Mouse (Mus musculus): ENCODE measurements at regions not wholly inside any gene's neighbourhood (a gene's known extent, or its start where the extent isn't known, plus 50 kb on each side); places are given as distances from the start of the nearest gene placed in this dataset.

DNA sequence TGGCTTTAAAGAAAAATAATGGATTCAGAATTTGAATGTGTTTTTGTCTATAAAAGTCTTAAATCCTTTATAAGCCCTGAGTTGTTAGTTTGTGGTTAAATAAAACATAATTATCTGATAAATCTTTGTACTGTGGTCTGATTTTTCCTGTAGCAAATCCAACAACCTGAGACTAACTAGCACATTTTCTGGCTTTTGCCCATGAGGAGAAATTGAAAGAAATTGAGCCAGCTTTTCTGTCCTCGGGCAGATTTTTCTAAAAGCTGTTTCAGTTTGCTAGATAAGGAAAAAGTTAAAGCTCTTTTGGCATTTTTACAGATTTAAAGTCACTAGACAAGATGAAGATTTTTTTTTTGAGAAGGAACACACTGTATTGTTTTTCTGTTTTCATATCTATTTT is 191.5 kb upstream of the Sema3d start:
- Histone ChIP-seq H3K9ac (ENCODE audit: low read length) (no peak overlapping the region), H3K36me3 (ENCODE audit: control insufficient read depth, insufficient read depth, low read length) (no peaks in the 10 kb centered on the region), H3K4me2 (ENCODE audit: low read length) (no peak overlapping the region), H3K27me3 (replicated peaks; ENCODE audit: control insufficient read depth, insufficient read depth, low read length) (no peaks in the 10 kb centered on the region), H3K27ac (ENCODE audit: low read depth) (no peak overlapping the region), H3K9me3 (ENCODE audit: control insufficient read depth, low read length) (no peaks in the 10 kb centered on the region), H3K4me1 (replicated peaks; ENCODE audit: control insufficient read depth, insufficient read depth, low read length) (no peaks in the 10 kb centered on the region), H3K4me3 (ENCODE audit: low read depth, low read length) (no peak overlapping the region)
- WGBS = 67% methylated on average over 1 of the region's 1 CpGs
- no peak for ATAC-seq (replicated peaks; ENCODE audit: low FRiP score, low TSS enrichment, low read depth)
- no peak for DNase-seq (ENCODE audit: low spot score)

DNA sequence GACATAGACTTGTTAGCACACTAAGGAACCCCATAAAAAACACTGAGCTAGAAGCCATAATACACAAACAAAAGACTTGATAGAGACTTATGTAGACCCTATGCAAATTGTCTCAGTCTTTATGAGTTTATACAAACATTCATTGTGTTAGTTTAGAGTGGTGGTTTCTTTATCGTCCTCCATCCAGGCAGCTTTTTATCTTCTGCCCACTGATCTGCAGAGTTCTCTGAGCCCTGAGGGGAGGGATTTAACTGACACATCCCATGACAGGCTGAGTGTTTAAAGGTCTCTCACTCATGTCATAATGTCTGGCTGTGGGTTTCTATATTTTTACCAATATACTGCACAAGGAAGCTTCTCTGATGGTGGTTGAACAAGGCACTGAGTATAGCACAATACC is 175.7 kb upstream of the Sema3d start:
- Histone ChIP-seq H3K4me3 (ENCODE audit: low read depth, low read length) (no peak overlapping the region), H3K4me1 (replicated peaks; ENCODE audit: control insufficient read depth, insufficient read depth, low read length) (no peaks in the 10 kb centered on the region), H3K4me2 (ENCODE audit: low read length) (no peak overlapping the region), H3K27me3 (replicated peaks; ENCODE audit: control insufficient read depth, insufficient read depth, low read length) (no peaks in the 10 kb centered on the region), H3K9me3 (ENCODE audit: control insufficient read depth, low read length) (no peaks in the 10 kb centered on the region), H3K9ac (ENCODE audit: low read length) (no peak overlapping the region), H3K27ac (ENCODE audit: low read depth) (no peak overlapping the region), H3K36me3 (ENCODE audit: control insufficient read depth, insufficient read depth, low read length) (no peaks in the 10 kb centered on the region)
- ATAC-seq (replicated peaks; ENCODE audit: low FRiP score, low TSS enrichment, low read depth) = no peak
- 39% methylated on average over 1 of the region's 1 CpGs for WGBS
- no peak for DNase-seq (ENCODE audit: low spot score)

DNA sequence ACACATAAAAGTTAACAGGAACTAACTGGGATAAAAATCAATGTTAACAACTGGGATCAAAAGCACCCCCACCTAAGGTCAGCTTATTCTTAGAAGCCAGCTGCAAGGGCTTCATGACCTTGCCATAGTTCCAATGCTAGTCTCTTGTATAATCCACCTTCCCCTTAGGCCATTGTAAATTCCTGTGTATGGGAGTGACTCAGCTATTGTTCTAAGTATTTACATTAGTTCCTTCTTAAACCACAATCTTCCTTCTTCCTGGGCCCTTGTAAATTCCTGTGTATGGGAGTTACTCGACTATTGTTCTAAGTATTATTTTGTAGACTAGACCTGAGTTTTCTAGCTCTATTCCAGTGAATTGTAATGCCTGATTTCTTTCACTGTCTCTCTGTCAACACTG is 173.6 kb upstream of the Sema3d start:
- H3K27ac ChIP-seq (ENCODE audit: low read depth) = no peak overlapping the region
- H3K9me3 ChIP-seq (ENCODE audit: control insufficient read depth, low read length) = no peaks in the 10 kb centered on the region
- H3K4me2 ChIP-seq (ENCODE audit: low read length) = no peak overlapping the region
- DNase-seq (ENCODE audit: low spot score) (no peak), ATAC-seq (replicated peaks; ENCODE audit: low FRiP score, low TSS enrichment, low read depth) (no peak)
- no peaks in the 10 kb centered on the region for H3K27me3 ChIP-seq (replicated peaks; ENCODE audit: control insufficient read depth, insufficient read depth, low read length)
- no peaks in the 10 kb centered on the region for H3K4me1 ChIP-seq (replicated peaks; ENCODE audit: control insufficient read depth, insufficient read depth, low read length)
- H3K36me3 ChIP-seq (ENCODE audit: control insufficient read depth, insufficient read depth, low read length) = no peaks in the 10 kb centered on the region
- no peak overlapping the region for H3K4me3 ChIP-seq (ENCODE audit: low read depth, low read length)
- WGBS = 72% methylated on average over 1 of the region's 1 CpGs
- H3K9ac ChIP-seq (ENCODE audit: low read length) = no peak overlapping the region

DNA sequence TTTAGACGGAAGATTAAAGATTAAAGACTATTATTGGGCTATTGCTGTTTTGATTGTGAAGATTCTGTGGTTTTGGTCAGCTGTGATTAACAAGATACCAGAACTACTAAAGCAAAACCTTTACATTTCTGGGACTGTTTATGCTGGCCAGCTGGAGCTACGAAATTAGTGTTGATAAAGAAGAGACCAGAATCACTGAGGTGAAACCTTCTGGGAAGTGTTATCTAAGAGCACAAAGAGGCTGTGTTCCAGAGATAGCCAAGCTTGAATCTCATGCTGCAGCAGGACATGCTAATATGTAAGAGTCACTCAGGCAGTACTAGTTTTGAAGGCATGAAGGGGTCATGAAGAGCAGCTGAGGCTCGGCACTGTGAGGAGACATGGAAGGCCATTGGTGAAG is 169.7 kb upstream of the Sema3d start:
- no peaks in the 10 kb centered on the region for H3K27me3 ChIP-seq (replicated peaks; ENCODE audit: control insufficient read depth, insufficient read depth, low read length)
- H3K9ac ChIP-seq (ENCODE audit: low read length) = no peak overlapping the region
- no peak for ATAC-seq (replicated peaks; ENCODE audit: low FRiP score, low TSS enrichment, low read depth)
- H3K4me1 ChIP-seq (replicated peaks; ENCODE audit: control insufficient read depth, insufficient read depth, low read length) = no peaks in the 10 kb centered on the region
- no peaks in the 10 kb centered on the region for H3K9me3 ChIP-seq (ENCODE audit: control insufficient read depth, low read length)
- H3K27ac ChIP-seq (ENCODE audit: low read depth) = no peak overlapping the region
- no peak overlapping the region for H3K4me2 ChIP-seq (ENCODE audit: low read length)
- no peaks in the 10 kb centered on the region for H3K36me3 ChIP-seq (ENCODE audit: control insufficient read depth, insufficient read depth, low read length)
- no peak overlapping the region for H3K4me3 ChIP-seq (ENCODE audit: low read depth, low read length)
- 82% methylated on average over 3 of the region's 3 CpGs for WGBS
- no peak for DNase-seq (ENCODE audit: low spot score)

DNA sequence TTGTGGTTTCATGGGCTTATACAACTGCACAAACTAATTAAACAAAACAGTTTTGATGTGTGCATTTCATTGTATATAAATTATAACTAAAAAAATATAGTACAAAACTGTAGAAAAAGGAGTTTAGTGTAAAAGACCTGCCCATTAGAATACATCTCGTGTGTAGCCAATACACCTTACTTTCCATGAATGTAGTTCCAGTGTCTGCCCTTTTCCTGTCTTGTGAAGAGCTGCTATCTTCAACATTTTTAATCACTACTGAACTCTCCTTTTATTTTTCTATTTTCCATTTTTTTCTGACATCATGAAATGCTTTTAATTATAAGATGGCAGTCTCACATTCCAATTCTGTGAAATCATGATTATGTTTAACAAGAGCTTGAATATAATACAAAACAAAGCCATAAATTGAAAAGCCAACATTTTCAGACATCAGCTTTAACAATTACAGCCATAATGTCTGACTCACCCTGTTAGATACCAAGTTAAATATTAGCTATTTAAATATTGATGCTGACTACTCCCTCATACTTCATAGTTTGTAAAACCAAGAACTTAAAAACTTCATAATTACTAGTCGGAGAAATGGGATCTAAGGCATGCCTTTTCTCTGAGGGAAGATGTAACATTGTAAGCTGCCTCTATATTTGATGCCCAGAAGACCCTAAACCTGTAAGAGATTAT is 163.6 kb upstream of the Sema3d start:
- no peaks in the 10 kb centered on the region for H3K4me1 ChIP-seq (replicated peaks; ENCODE audit: control insufficient read depth, insufficient read depth, low read length)
- 70% methylated on average over 2 of the region's 2 CpGs for WGBS
- no peaks in the 10 kb centered on the region for H3K27me3 ChIP-seq (replicated peaks; ENCODE audit: control insufficient read depth, insufficient read depth, low read length)
- no peak overlapping the region for H3K4me3 ChIP-seq (ENCODE audit: low read depth, low read length)
- ATAC-seq (replicated peaks; ENCODE audit: low FRiP score, low TSS enrichment, low read depth) (no peak), DNase-seq (ENCODE audit: low spot score) (no peak)
- no peak overlapping the region for H3K4me2 ChIP-seq (ENCODE audit: low read length)
- no peaks in the 10 kb centered on the region for H3K9me3 ChIP-seq (ENCODE audit: control insufficient read depth, low read length)
- H3K9ac ChIP-seq (ENCODE audit: low read length) = no peak overlapping the region
- no peak overlapping the region for H3K27ac ChIP-seq (ENCODE audit: low read depth)
- no peaks in the 10 kb centered on the region for H3K36me3 ChIP-seq (ENCODE audit: control insufficient read depth, insufficient read depth, low read length)

DNA sequence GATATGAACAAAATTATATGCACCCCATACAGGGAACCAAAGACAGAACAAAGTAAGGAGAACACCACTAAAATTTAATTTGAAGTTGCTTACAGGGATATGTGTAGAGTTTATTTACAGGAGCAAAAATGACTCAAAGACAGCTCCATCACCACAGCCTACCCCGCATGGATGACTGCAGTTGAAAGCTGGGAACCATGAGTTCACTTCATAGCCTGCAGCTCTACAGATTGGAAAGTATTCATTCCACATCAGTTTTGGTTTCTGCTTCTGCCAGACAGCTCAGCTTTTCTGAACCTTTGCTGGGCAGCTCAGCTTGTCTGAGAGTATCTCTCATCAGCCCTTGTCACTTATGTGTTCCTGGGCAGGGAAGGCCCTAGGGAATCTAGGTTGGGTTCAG is 160.6 kb upstream of the Sema3d start:
- Histone ChIP-seq H3K27ac (ENCODE audit: low read depth) (no peak overlapping the region), H3K4me2 (ENCODE audit: low read length) (no peak overlapping the region), H3K4me1 (replicated peaks; ENCODE audit: control insufficient read depth, insufficient read depth, low read length) (no peaks in the 10 kb centered on the region), H3K9me3 (ENCODE audit: control insufficient read depth, low read length) (no peaks in the 10 kb centered on the region), H3K4me3 (ENCODE audit: low read depth, low read length) (no peak overlapping the region), H3K27me3 (replicated peaks; ENCODE audit: control insufficient read depth, insufficient read depth, low read length) (no peaks in the 10 kb centered on the region), H3K9ac (ENCODE audit: low read length) (no peak overlapping the region), H3K36me3 (ENCODE audit: control insufficient read depth, insufficient read depth, low read length) (no peaks in the 10 kb centered on the region)
- WGBS = 92% methylated on average over 1 of the region's 1 CpGs
- DNase-seq (ENCODE audit: low spot score) (no peak), ATAC-seq (replicated peaks; ENCODE audit: low FRiP score, low TSS enrichment, low read depth) (no peak)

DNA sequence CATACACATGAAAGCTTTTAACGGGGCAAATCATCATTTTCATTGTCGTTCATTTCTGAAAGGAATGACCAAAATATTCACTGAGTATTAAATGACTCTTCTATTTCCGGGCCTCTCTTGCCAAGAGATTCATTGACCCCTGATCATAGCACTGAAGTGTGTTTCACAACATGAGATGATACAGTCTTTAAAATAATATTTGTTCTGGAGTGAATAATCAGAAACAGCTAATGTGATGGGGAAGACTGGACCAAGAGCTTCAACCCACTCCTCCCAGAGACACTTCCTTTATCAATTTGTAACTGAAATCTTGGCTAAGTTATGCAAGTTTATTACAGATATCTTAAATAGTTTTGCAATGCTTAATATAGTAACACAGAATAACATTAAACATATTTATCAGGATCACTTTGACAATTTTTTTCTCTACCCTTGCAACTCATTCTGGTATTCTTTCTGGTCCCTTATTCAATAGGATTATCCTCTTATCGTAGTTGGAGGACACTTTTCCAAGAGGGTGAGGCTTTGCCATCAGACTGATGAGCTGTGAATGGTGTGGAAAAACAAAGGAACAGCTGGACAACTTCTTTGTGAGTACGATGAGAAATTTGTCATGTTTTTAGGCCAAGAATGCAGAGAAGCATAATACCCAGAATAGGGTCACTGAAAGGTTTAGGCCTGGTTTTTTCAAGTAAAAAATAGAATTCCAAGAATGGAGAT is 149.6 kb upstream of the Sema3d start:
- H3K36me3 ChIP-seq (ENCODE audit: control insufficient read depth, insufficient read depth, low read length) = no peaks in the 10 kb centered on the region
- no peak overlapping the region for H3K4me3 ChIP-seq (ENCODE audit: low read depth, low read length)
- no peaks in the 10 kb centered on the region for H3K9me3 ChIP-seq (ENCODE audit: control insufficient read depth, low read length)
- DNase-seq (ENCODE audit: low spot score) = no peak
- H3K4me1 ChIP-seq (replicated peaks; ENCODE audit: control insufficient read depth, insufficient read depth, low read length) = no peaks in the 10 kb centered on the region
- H3K27me3 ChIP-seq (replicated peaks; ENCODE audit: control insufficient read depth, insufficient read depth, low read length) = no peaks in the 10 kb centered on the region
- no peak overlapping the region for H3K27ac ChIP-seq (ENCODE audit: low read depth)
- WGBS = 71% methylated on average over 5 of the region's 5 CpGs
- ATAC-seq (replicated peaks; ENCODE audit: low FRiP score, low TSS enrichment, low read depth) = no peak
- H3K4me2 ChIP-seq (ENCODE audit: low read length) = no peak overlapping the region
- no peak overlapping the region for H3K9ac ChIP-seq (ENCODE audit: low read length)

DNA sequence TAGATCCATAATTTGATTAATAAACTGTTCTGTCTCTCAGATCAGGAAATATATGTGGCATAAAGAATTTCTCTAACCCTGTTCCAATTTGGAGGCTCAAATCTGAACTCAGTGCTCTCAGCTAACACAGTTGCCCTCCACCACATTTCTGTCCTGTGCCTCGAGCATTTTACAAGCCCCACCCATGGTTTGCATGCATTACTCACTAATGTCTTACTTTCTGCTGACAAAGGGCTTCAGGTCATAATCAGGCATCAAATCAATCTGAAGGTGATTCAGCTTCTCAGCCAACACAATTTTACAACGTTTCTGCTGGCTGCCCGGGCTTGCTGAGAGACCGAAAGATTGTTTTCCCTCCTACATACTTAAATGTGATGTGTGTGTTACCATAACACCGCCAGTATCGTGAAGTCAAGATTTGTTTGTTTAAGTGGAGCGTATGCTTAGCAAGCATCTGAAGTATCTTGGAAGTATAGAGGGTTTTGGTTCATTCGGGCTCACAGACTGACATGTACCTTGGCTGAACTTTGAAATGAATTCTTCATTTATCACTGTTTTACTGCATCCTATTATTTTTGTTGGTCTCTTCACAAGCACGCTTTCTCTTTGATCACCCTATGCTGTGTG is 139.9 kb upstream of the Sema3d start:
- H3K4me3 ChIP-seq (ENCODE audit: low read depth, low read length) = no peak overlapping the region
- H3K9ac ChIP-seq (ENCODE audit: low read length) = no peak overlapping the region
- DNase-seq (ENCODE audit: low spot score) (no peak), ATAC-seq (replicated peaks; ENCODE audit: low FRiP score, low TSS enrichment, low read depth) (no peak)
- no peaks in the 10 kb centered on the region for H3K36me3 ChIP-seq (ENCODE audit: control insufficient read depth, insufficient read depth, low read length)
- no peaks in the 10 kb centered on the region for H3K27me3 ChIP-seq (replicated peaks; ENCODE audit: control insufficient read depth, insufficient read depth, low read length)
- no peak overlapping the region for H3K4me2 ChIP-seq (ENCODE audit: low read length)
- WGBS = 35% methylated on average over 9 of the region's 9 CpGs
- no peaks in the 10 kb centered on the region for H3K9me3 ChIP-seq (ENCODE audit: control insufficient read depth, low read length)
- no peaks in the 10 kb centered on the region for H3K4me1 ChIP-seq (replicated peaks; ENCODE audit: control insufficient read depth, insufficient read depth, low read length)
- H3K27ac ChIP-seq (ENCODE audit: low read depth) = no peak overlapping the region

Measured in intestine, embryonic 14.5 days (tissue).